In genomic region chr1:161506317-161506716, GRCm38 (mm10) we compare ENCODE assay signal across 28 mouse cellular contexts. TPM values are rescaled to one million over a fixed set of nuclear protein-coding genes. Genes with fewer than 3 reads are reported as not detected.
DNase-seq lines count a peak whose midpoint lies in the region; ATAC-seq and TF ChIP-seq lines count a peak whose summit lies in the region.
"Had no signal": no experiment of that assay in that cellular context is flagged by ENCODE, and none has a peak within 500 bp of the region (broad histone marks: within the 10 kb centered on the region; RNA-seq: fewer than 3 reads in every experiment).

No protein-coding gene starts in this region.

- no peak overlapping the region for H3K4me2 ChIP-seq in hindbrain, embryonic 13.5 days
- H3K4me2 ChIP-seq: embryonic facial prominence, embryonic 12.5 days; limb, embryonic 15.5 days; liver, embryonic 15.5 days; midbrain, embryonic 13.5 days had no signal

- H3K4me3 ChIP-seq in embryonic fibroblast, embryonic 13.5 days (ENCODE audit: insufficient read depth, low read length): no peak overlapping the region
- H3K4me3 ChIP-seq in hindbrain, embryonic 13.5 days: no peak overlapping the region
- no peak overlapping the region for H3K4me3 ChIP-seq in lung, adult 2 months (replicated peaks; ENCODE audit: extremely low read depth, low read depth, low read length)
- H3K4me3 ChIP-seq: embryonic facial prominence, embryonic 12.5 days; heart, adult 2 months; limb, embryonic 15.5 days; liver, embryonic 15.5 days; midbrain, embryonic 13.5 days had no signal

- TF ChIP-seq POLR2A in embryonic fibroblast, embryonic 13.5 days (IDR thresholded peaks at IDR 0.05; ENCODE audit: low read depth, low read length): no peak
- no peak for TF ChIP-seq POLR2A in lung, adult 2 months (IDR thresholded peaks at IDR 0.05; ENCODE audit: borderline replicate concordance, extremely low read depth, low read depth, low read length)

- WGBS in hindbrain, embryonic 13.5 days: 92% methylated on average over 4 of the region's 4 CpGs
- WGBS in lung, adult 2 months: 75% methylated on average over 4 of the region's 4 CpGs

- TF ChIP-seq CTCF in embryonic fibroblast, embryonic 13.5 days (IDR thresholded peaks at IDR 0.05; ENCODE audit: borderline replicate concordance, insufficient read depth, low read length): no peak
- TF ChIP-seq CTCF in lung, adult 2 months (IDR thresholded peaks at IDR 0.05; ENCODE audit: insufficient read depth, low read length): no peak

- ATAC-seq in frontal cortex, adult (ENCODE audit: low TSS enrichment): peak; percentile 97
- ATAC-seq in hindbrain, embryonic 13.5 days (ENCODE audit: low FRiP score): no peak
- ATAC-seq: hindbrain, embryonic 16.5 days; intestine, embryonic 16.5 days; lung, postnatal 0 days; midbrain, embryonic 13.5 days had no signal

- intact Hi-C loops in heart, postnatal 36 days (cut with DNase I): loop anchor here (1.0 to 5.0 kb wide), 2 partner anchors 12 to 104 kb away; partner anchors contain the start of gene Tnfsf18

- H3K36me3 ChIP-seq in hindbrain, embryonic 13.5 days: no peaks in the 10 kb centered on the region
- H3K36me3 ChIP-seq: embryonic facial prominence, embryonic 12.5 days; limb, embryonic 15.5 days; liver, embryonic 15.5 days; midbrain, embryonic 13.5 days had no signal

- no peak overlapping the region for H3K9ac ChIP-seq in hindbrain, embryonic 13.5 days
- H3K9ac ChIP-seq: embryonic facial prominence, embryonic 12.5 days; limb, embryonic 15.5 days; liver, embryonic 15.5 days; midbrain, embryonic 13.5 days had no signal

- H3K9me3 ChIP-seq in hindbrain, embryonic 13.5 days: no peaks in the 10 kb centered on the region
- H3K9me3 ChIP-seq: embryonic facial prominence, embryonic 12.5 days; limb, embryonic 15.5 days; liver, embryonic 15.5 days; midbrain, embryonic 13.5 days had no signal

- H3K4me1 ChIP-seq in embryonic fibroblast, embryonic 13.5 days (ENCODE audit: control insufficient read depth, insufficient read depth, low read length): peaks cover 11% of the 10 kb centered on the region
- no peaks in the 10 kb centered on the region for H3K4me1 ChIP-seq in hindbrain, embryonic 13.5 days (replicated peaks)
- H3K4me1 ChIP-seq in lung, adult 2 months (ENCODE audit: control insufficient read depth, insufficient read depth, low read length): 0 out of 2 replicates have a peak, but pooled peaks cover 3% of the 10 kb centered on the region
- H3K4me1 ChIP-seq: embryonic facial prominence, embryonic 12.5 days; limb, embryonic 15.5 days; liver, embryonic 15.5 days; midbrain, embryonic 13.5 days had no signal

- no peak for DNase-seq in frontal cortex, postnatal 25 days (ENCODE audit: low spot score in 2 of 2)
- peak; percentile 60 for DNase-seq in right cerebral cortex, adult 18-20 months
- DNase-seq in right cerebral cortex, postnatal 4 days: no peak
- DNase-seq in heart, postnatal 36 days: no peak
- no peak for DNase-seq in lung, adult 2 months
- DNase-seq: adrenal gland, adult 8-10 months; B cell, adult 2 months; cerebellum, adult 9-11 months; heart, adult 2 months; heart, postnatal 4 days; kidney, postnatal 36 days; thymus, postnatal 36 days had no signal

- peak overlapping the region; percentile 36; the same call in 1 of the 2 replicates for H3K27ac ChIP-seq in embryonic fibroblast, embryonic 13.5 days (ENCODE audit: insufficient read depth, low read length)
- no peak overlapping the region for H3K27ac ChIP-seq in hindbrain, embryonic 13.5 days
- H3K27ac ChIP-seq: embryonic facial prominence, embryonic 12.5 days; limb, embryonic 15.5 days; liver, embryonic 15.5 days; midbrain, embryonic 13.5 days had no signal

- no peaks in the 10 kb centered on the region for H3K27me3 ChIP-seq in hindbrain, embryonic 13.5 days
- H3K27me3 ChIP-seq: embryonic facial prominence, embryonic 12.5 days; limb, embryonic 15.5 days; liver, embryonic 15.5 days; midbrain, embryonic 13.5 days had no signal

RNA-seq across cellular contexts. Expression of gene Tnfsf18, which starts 11.9 kb away (rescaled TPM):
- 0.25 and 0.87 TPM in 2 replicates for polyA plus RNA-seq in embryonic fibroblast, embryonic 13.5 days (2011; ENCODE audit: insufficient read length, low read depth, missing spikeins)
- not detected in 2 replicates for polyA plus RNA-seq in hindbrain, embryonic 13.5 days (2015; fragmentation: Nextera tagmentation; extraction: Ambion mirVana)
- not detected for total RNA-seq in heart, postnatal 36 days (2021)
- polyA plus RNA-seq in lung, adult 2 months (2012; rRNA removed): not detected in 2 replicates
- total RNA-seq: heart, postnatal 4 days; layer of hippocampus, postnatal 10 days; left cerebral cortex, postnatal 14 days; megakaryocyte progenitor cell, adult 5-6 weeks had no signal
- polyA plus RNA-seq: cortical plate, adult 2 months; embryonic facial prominence, embryonic 12.5 days; heart, adult 2 months; hindbrain, embryonic 16.5 days; intestine, embryonic 16.5 days; kidney, embryonic 14.5 days; liver, embryonic 15.5 days; midbrain, embryonic 13.5 days; neural tube, embryonic 14.5 days had no signal
